Mouse (Mus musculus) inflammation-experienced regulatory T-cells, adult 16 weeks (primary cell): Measurements from ENCODE around the gene Foxj3. TPM values are rescaled to one million over a fixed set of nuclear protein-coding genes. Genes with fewer than 3 reads are reported as not detected.

Source experiments
- polyA plus RNA-seq: library from polyadenylated mRNA; unstranded; fragments of 100-300 nt; shearing (Covaris generic); gene quantifications from one replicate; pipeline ENCODE4 v1.2.1, GENCODE M21; 2017

The Foxj3 gene
- 18.3 TPM for polyA plus RNA-seq

DNA sequence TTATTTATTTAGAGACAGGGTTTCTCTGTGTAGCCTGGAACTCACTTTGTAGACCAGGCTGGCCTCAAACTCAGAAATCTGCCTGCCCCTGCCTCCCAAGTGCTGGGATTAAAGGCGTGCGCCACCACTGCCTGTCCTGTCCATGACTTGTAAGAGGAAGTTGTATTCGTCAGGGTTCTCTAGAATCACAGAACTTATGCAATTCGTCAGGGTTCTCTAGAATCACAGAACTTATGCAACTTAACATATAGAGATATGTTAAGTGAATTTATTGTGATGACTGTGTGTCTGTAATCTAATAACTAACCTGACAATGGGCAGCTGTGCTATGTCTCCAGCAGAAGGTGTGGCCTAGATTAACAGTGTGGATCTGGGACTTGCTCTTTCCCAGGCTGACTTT lies at the start of gene Foxj3:
Foxj3 (plus strand) TSS at position 390 of the 400 bp plus-strand sequence.

DNA sequence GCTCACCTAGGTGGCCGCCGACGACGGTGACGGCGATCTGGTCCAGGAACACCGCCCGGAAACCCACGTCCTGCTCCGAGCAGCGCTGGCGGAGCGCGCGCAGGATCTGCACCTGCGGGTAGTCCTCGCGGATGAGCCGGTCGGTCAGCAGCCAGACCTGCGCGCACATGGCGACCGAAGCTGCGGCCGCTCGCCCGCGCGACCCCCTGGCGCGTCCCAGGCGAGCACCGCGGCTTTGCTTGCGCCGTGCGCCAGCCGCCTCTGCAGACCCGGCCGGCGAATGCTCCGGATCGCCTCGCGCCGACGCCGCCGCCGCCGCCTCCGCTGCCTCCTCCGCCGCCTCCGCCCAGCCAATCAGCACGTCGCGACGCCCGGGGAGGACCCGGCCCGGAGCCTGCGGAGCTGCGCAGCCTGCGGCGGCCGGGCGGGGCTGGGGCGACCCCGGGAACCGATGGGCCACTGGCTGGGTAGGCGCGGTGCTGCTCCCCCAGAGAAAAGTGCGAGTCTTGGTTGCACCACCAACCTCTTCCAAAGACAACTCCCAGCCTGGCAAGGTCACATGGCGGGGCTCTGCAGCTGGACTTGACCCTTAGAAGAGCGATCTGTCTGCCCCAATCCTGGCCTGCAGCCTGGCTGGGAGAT lies 44.4 kb upstream of the Foxj3 start, which contains the start of gene Rimkla:
Rimkla (minus strand) TSS at position 338 of the 642 bp plus-strand sequence.

DNA sequence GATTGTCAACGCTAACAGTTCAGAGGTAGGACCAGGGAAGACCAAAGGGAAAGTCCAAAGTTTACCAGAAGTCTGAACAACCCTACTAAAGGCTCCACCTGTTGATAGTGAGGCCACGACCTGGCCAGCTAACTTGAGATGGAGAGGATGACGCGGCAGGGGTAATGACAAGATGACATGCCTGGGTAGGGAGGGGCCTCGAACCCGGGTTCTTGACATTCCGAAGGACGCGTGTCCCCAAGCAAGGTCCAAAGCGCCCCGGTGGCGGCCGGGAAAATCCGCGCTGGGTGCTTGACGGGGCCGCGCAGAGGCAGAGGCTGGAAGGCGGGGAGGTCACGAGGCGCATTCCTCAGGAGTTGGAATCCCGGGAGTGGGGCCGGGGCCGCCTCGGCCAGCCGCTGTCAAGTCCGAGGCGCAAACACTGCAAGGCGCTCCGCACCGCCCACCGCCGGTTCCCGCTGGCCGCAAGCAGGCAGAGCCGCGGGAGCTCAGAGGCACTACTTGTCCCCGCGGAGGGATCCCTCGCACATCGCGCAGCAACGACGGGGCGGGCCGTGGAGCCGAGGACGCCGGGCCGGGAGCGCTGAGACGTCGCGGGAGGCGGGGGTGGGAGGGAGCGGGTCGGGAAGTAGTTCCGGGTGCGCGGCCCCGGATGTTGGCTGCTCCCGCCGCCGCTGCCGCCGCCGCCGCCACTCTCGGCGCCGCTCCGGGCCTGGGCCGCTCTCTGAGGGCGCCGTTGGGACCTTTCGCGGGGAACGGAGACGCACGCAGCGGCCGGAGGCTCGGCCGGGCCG lies 2.4 kb downstream of the Foxj3 start, which contains the start of gene Frg2f1:
Frg2f1 (minus strand) TSS at position 499 of the 794 bp plus-strand sequence.

DNA sequence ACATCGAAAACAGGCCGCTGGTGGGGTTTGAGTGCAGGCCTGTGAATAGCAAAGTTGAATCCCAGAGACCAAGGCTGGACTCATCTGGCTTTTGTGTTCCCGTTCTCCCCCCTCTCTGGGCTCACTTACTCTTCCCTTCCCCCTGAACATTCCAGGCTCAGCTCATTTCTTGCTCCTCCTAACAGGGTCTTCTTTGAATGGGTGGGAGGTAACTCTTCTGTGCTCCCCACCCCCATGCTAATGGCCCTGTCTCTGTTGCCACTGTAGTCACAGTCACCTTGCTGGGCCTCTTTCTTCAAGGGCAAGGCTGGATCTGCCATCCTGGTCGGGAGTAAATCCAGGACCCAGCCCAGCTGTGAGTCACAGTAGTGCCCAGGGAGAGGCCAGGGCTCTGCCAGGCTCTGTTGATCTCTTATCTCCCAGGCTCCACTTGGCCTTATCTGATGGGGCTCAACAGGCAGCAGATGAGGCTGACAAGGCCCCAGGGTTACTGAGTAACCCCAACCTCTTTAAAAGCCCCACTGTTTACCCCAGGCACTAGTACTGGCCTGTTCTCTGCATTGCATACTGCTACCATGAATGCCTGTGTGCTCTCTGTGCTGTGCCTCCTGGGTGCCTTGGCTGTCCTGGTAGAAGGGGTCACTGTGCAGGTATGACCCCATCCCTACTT lies 100.5 kb downstream of the Foxj3 start, which contains the start of gene Guca2a:
Guca2a (plus strand) TSS at position 529 of the 670 bp plus-strand sequence.

DNA sequence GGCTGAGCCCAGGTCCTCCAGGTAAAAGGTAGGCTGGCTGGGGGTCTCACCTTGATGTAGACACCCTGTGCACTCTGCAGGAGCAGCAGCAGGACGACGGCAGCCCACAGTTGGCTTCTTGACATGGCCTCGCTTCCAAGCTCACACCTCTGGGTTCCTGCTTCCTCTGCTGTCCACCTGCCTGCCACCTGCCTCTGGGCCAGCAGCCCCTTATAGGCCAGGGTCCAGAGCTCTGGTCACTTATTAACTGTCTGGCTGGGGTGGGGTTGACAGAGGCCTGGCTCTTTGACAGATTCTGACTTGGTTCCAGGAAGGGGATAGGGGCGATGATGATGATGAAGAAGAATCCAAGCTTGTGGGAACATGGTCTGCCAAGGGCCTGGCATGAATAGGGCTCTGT lies 121.9 kb downstream of the Foxj3 start, which contains the start of gene Guca2b:
Guca2b (minus strand) TSS at position 224 of the 400 bp plus-strand sequence.

Other genes starting within 250 kb of the Foxj3 start
- 56.4 TPM for gene Ybx1, start 242.4 kb upstream of the Foxj3 start, polyA plus RNA-seq
- 44.0 TPM for gene Ppih, start 216.5 kb upstream of the Foxj3 start, polyA plus RNA-seq
- gene Ccdc30, start 121.5 kb upstream of the Foxj3 start, polyA plus RNA-seq: 7.8 TPM
- gene Ppcs, start 114.6 kb upstream of the Foxj3 start, polyA plus RNA-seq: 68.2 TPM
- 0.27 TPM for gene Zmynd12, start 114.2 kb upstream of the Foxj3 start, polyA plus RNA-seq
- gene Rimkla, start 44.4 kb upstream of the Foxj3 start, polyA plus RNA-seq: 0.11 TPM
- 3.7 TPM for gene Frg2f1, start 2.5 kb downstream of the Foxj3 start, polyA plus RNA-seq
- not detected for gene Guca2a, start 100.7 kb downstream of the Foxj3 start, polyA plus RNA-seq
- not detected for gene Guca2b, start 122.0 kb downstream of the Foxj3 start, polyA plus RNA-seq
- gene Hivep3, start 196.8 kb downstream of the Foxj3 start, polyA plus RNA-seq: 43.5 TPM